Mouse (Mus musculus) embryonic facial prominence, embryonic 15.5 days (tissue): ENCODE measurements around the gene Shisal1. TPM values are rescaled to one million over a fixed set of nuclear protein-coding genes. Genes with fewer than 3 reads are reported as not detected.
A peak's percentile ranks its signal among the peaks of the same experiment; 100 is the strongest.

ENCODE experiments used
- ATAC-seq: fragments of 200-750 bp; cut with Nextera tagmentation; 2 replicates; pipeline ENCODE4 v1.8.0; 2017; ENCODE audit warnings: low read depth, moderate TSS enrichment; ENCODE audit not compliant: insufficient number of reproducible peaks, low FRiP score, low TSS enrichment
- H3K27ac ChIP-seq: fragments of 300-500 bp; sonication (generic); replicated peaks from 2 replicates; pipeline ENCODE4 v1.5.1; 2015; ENCODE audit warnings: mild to moderate bottlenecking, inconsistent platforms
- H3K27me3 ChIP-seq: fragments of 300-500 bp; sonication (generic); 2 replicates; pipeline ENCODE4 v1.6.1; 2015; ENCODE audit warnings: inconsistent platforms
- H3K36me3 ChIP-seq: fragments of 300-500 bp; sonication (generic); 2 replicates; pipeline ENCODE4 v1.6.1; 2015; ENCODE audit warnings: mild to moderate bottlenecking, inconsistent platforms
- H3K4me1 ChIP-seq: fragments of 300-500 bp; sonication (generic); 2 replicates; pipeline ENCODE4 v1.6.1; 2015; ENCODE audit warnings: inconsistent platforms
- H3K4me2 ChIP-seq: fragments of 300-500 bp; sonication (generic); replicated peaks from 2 replicates; pipeline ENCODE4 v1.6.1; 2015; ENCODE audit warnings: mild to moderate bottlenecking, inconsistent platforms
- H3K4me3 ChIP-seq: fragments of 300-500 bp; sonication (generic); replicated peaks from 2 replicates; pipeline ENCODE4 v1.5.1; 2015; ENCODE audit warnings: mild to moderate bottlenecking, inconsistent platforms
- H3K9ac ChIP-seq: fragments of 300-500 bp; sonication (generic); 2 replicates; pipeline ENCODE4 v1.6.1; 2015; ENCODE audit warnings: inconsistent platforms
- H3K9me3 ChIP-seq: fragments of 300-500 bp; sonication (generic); replicated peaks from 2 replicates; pipeline ENCODE4 v1.6.1; 2016; ENCODE audit warnings: inconsistent platforms
- WGBS: fragments of 180-500 bp; shearing (Covaris S2); methylation state at CpG from one replicate; pipeline ENCODE4 v1.1.7; 2015; 5-methylcytosine and 5-hydroxymethylcytosine counted together
- polyA plus RNA-seq: library from polyadenylated mRNA; unstranded; fragments of >200 nt; fragmentation: Nextera tagmentation; extraction: Ambion mirVana; gene quantifications from 2 replicates; pipeline ENCODE4 v1.2.1, GENCODE M21; 2015

The Shisal1 gene
- polyA plus RNA-seq, 1 experiment from 2014 or later, result 6.0 TPM

- Histone ChIP-seq H3K9me3 (no peaks in the 10 kb centered on the region), H3K4me1 (peaks cover 10% of the 10 kb centered on the region), H3K4me2 (no peak overlapping the region), H3K9ac (no peak overlapping the region), H3K27ac (no peak overlapping the region), H3K4me3 (no peak overlapping the region), H3K36me3 (no peaks in the 10 kb centered on the region), H3K27me3 (peaks cover 18% of the 10 kb centered on the region)
- 93% methylated on average over 2 of the region's 2 CpGs for WGBS
- ATAC-seq, result no peak
These were observed 6.2 kb upstream of the Shisal1 start for GRCm38 (mm10) chr15:84453091-84453490.

- Histone ChIP-seq H3K4me2 (peak overlapping the region; percentile 37), H3K9ac (no peak overlapping the region), H3K27me3 (peaks cover 38% of the 10 kb centered on the region), H3K4me3 (no peak overlapping the region; the same call in 1 of the 2 replicates), H3K36me3 (no peaks in the 10 kb centered on the region), H3K27ac (peak overlapping the region; percentile 39; the same call in 1 of the 2 replicates), H3K9me3 (no peaks in the 10 kb centered on the region), H3K4me1 (peaks cover 16% of the 10 kb centered on the region)
- 2% methylated on average over 21 of the region's 21 CpGs for WGBS
- ATAC-seq, result 0 out of 2 replicates have a peak, but pooled peaks have one; percentile 21
These were observed 3.7 kb upstream of the Shisal1 start for GRCm38 (mm10) chr15:84450441-84451183.

GRCm38 (mm10) chr15:84445812-84446716 is 833 bp downstream of the Shisal1 start:
- peak overlapping the region; percentile 52 for H3K4me3 ChIP-seq
- 1% methylated on average over 92 of the region's 99 CpGs for WGBS
- H3K27me3 ChIP-seq, result peaks cover 69% of the 10 kb centered on the region
- H3K27ac ChIP-seq, result no peak overlapping the region
- no peaks in the 10 kb centered on the region for H3K9me3 ChIP-seq
- H3K4me2 ChIP-seq, result peak overlapping the region; percentile 96
- H3K9ac ChIP-seq, result peak overlapping the region; percentile 33
- H3K4me1 ChIP-seq, result peaks cover 35% of the 10 kb centered on the region
- H3K36me3 ChIP-seq, result no peaks in the 10 kb centered on the region
- 0 out of 2 replicates have a peak, but pooled peaks have one; percentile 8 for ATAC-seq

GRCm38 (mm10) chr15:84444181-84444580 is 2.7 kb downstream of the Shisal1 start:
- H3K27me3 ChIP-seq, result peaks cover 78% of the 10 kb centered on the region
- no peaks in the 10 kb centered on the region for H3K36me3 ChIP-seq
- WGBS, result 45% methylated on average over 7 of the region's 7 CpGs
- no peak overlapping the region for H3K4me2 ChIP-seq
- no peaks in the 10 kb centered on the region for H3K9me3 ChIP-seq
- peaks cover 36% of the 10 kb centered on the region for H3K4me1 ChIP-seq
- no peak overlapping the region for H3K9ac ChIP-seq
- H3K4me3 ChIP-seq, result no peak overlapping the region
- ATAC-seq, result no peak
- H3K27ac ChIP-seq, result no peak overlapping the region; the same call in 1 of the 2 replicates

GRCm38 (mm10) chr15:84443631-84444030 is 3.3 kb downstream of the Shisal1 start:
- H3K27me3 ChIP-seq, result peaks cover 77% of the 10 kb centered on the region
- H3K4me1 ChIP-seq, result peaks cover 36% of the 10 kb centered on the region
- H3K4me3 ChIP-seq, result no peak overlapping the region
- no peak overlapping the region for H3K4me2 ChIP-seq
- 0 out of 2 replicates have a peak, but pooled peaks have one; percentile 13 for ATAC-seq
- H3K9me3 ChIP-seq, result no peaks in the 10 kb centered on the region
- 54% methylated on average over 10 of the region's 10 CpGs for WGBS
- H3K36me3 ChIP-seq, result no peaks in the 10 kb centered on the region
- no peak overlapping the region for H3K9ac ChIP-seq
- no peak overlapping the region; the same call in 1 of the 2 replicates for H3K27ac ChIP-seq

- no peaks in the 10 kb centered on the region for H3K9me3 ChIP-seq
- H3K36me3 ChIP-seq, result no peaks in the 10 kb centered on the region
- 30% methylated on average over 14 of the region's 14 CpGs for WGBS
- peaks cover 36% of the 10 kb centered on the region for H3K4me1 ChIP-seq
- no peak overlapping the region for H3K9ac ChIP-seq
- 0 out of 2 replicates have a peak overlapping the region, but pooled peaks have one; percentile 10 for H3K4me2 ChIP-seq
- peaks cover 59% of the 10 kb centered on the region for H3K27me3 ChIP-seq
- no peak for ATAC-seq
- no peak overlapping the region for H3K27ac ChIP-seq
- no peak overlapping the region for H3K4me3 ChIP-seq
These were observed 5.1 kb downstream of the Shisal1 start for GRCm38 (mm10) chr15:84441682-84442315.

- H3K4me2 ChIP-seq, result no peak overlapping the region
- H3K27me3 ChIP-seq, result peaks cover 54% of the 10 kb centered on the region
- H3K36me3 ChIP-seq, result no peaks in the 10 kb centered on the region
- H3K27ac ChIP-seq, result no peak overlapping the region
- 32% methylated on average over 3 of the region's 3 CpGs for WGBS
- H3K4me1 ChIP-seq, result peaks cover 32% of the 10 kb centered on the region
- 0 out of 2 replicates have a peak, but pooled peaks have one; percentile 17 for ATAC-seq
- H3K9me3 ChIP-seq, result no peaks in the 10 kb centered on the region
- H3K4me3 ChIP-seq, result no peak overlapping the region
- H3K9ac ChIP-seq, result no peak overlapping the region
These were observed 6.1 kb downstream of the Shisal1 start for GRCm38 (mm10) chr15:84440820-84441219.

GRCm38 (mm10) chr15:84433586-84434185 is 13.2 kb downstream of the Shisal1 start:
- Histone ChIP-seq H3K4me3 (no peak overlapping the region), H3K36me3 (no peaks in the 10 kb centered on the region), H3K27me3 (0 out of 2 replicates have a peak, but pooled peaks cover under 1% of the 10 kb centered on the region), H3K4me2 (no peak overlapping the region), H3K9ac (no peak overlapping the region), H3K27ac (no peak overlapping the region), H3K4me1 (0 out of 2 replicates have a peak, but pooled peaks cover 4% of the 10 kb centered on the region), H3K9me3 (no peaks in the 10 kb centered on the region)
- no peak for ATAC-seq
- 74% methylated on average over 10 of the region's 10 CpGs for WGBS

- 83% methylated on average over 5 of the region's 5 CpGs for WGBS
- no peak for ATAC-seq
- no peak overlapping the region for H3K4me3 ChIP-seq
These were observed 16.4 kb downstream of the Shisal1 start for GRCm38 (mm10) chr15:84430482-84430881.

GRCm38 (mm10) chr15:84427624-84428023 is 19.3 kb downstream of the Shisal1 start:
- H3K27ac ChIP-seq, result no peak overlapping the region
- no peaks in the 10 kb centered on the region for H3K9me3 ChIP-seq
- H3K4me2 ChIP-seq, result no peak overlapping the region
- no peak overlapping the region for H3K9ac ChIP-seq
- no peak for ATAC-seq
- no peaks in the 10 kb centered on the region for H3K27me3 ChIP-seq
- WGBS, result 83% methylated on average over 6 of the region's 6 CpGs
- no peak overlapping the region for H3K4me3 ChIP-seq
- H3K36me3 ChIP-seq, result no peaks in the 10 kb centered on the region
- 0 out of 2 replicates have a peak, but pooled peaks cover 8% of the 10 kb centered on the region for H3K4me1 ChIP-seq

More at GRCm38 (mm10) chr15:84430482-84430881, 16.4 kb downstream of the Shisal1 start:
- Histone ChIP-seq H3K27me3 (no peaks in the 10 kb centered on the region), H3K27ac (no peak overlapping the region), H3K36me3 (no peaks in the 10 kb centered on the region), H3K4me2 (no peak overlapping the region), H3K9ac (no peak overlapping the region), H3K9me3 (no peaks in the 10 kb centered on the region), H3K4me1 (0 out of 2 replicates have a peak, but pooled peaks cover 4% of the 10 kb centered on the region)
